Comparison of ENCODE assay signal across 12 mouse cellular contexts in the genomic region with DNA sequence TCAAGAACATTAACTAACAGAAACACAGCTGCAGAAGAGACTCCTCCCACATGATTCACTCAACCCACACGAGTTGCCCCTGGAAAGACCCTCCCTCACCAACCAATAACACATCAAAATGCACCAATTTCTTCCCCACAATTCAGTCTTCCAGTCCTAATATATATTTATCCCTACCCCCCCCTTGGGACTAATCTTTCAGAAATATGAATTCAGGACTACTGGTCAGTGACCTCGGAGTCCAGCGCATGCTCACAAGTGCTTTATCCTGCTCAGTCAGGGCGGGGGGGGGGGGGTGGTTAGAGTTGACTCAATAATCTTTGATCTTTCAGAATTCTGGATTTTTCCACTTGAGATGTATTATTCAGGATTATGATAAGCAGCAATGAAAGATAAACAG. TPM values are rescaled to one million over a fixed set of nuclear protein-coding genes. Genes with fewer than 3 reads are reported as not detected.
DNase-seq lines count a peak whose midpoint lies in the region.
"Had no signal": no experiment of that assay in that cellular context is flagged by ENCODE, and none has a peak within 500 bp of the region (broad histone marks: within the 10 kb centered on the region; RNA-seq: fewer than 3 reads in every experiment).

No protein-coding gene starts in this region.

- peak; percentile 59 for DNase-seq in adrenal gland, adult 2 months
- no peak for DNase-seq in adrenal gland, adult 18-20 months (ENCODE audit: low spot score in 2 of 2)
- peak; percentile 59 for DNase-seq in adrenal gland, postnatal 14 days
- DNase-seq in adrenal gland, postnatal 25 days, result peak; percentile 58
- no peak for DNase-seq in right cerebral cortex, adult 18-20 months
- DNase-seq in heart, adult 9 months (ENCODE audit: low spot score in 2 of 2), result no peak
- DNase-seq: cerebellum, adult 11-12 months; cerebellum, adult 2 months; cerebellum, adult 9-10 months; cerebellum, postnatal 10 days; cerebellum, postnatal 25 days; forebrain, postnatal 0 days had no signal

RNA-seq across cellular contexts. Expression of a gene that starts 1.9 kb away (rescaled TPM):
- 10 to 100 TPM; 33.6 to 53.0 TPM for total RNA-seq in adrenal gland, adult 2 months (2021)
- polyA plus RNA-seq in adrenal gland, adult 2 months (2012; rRNA removed), result 3.6 and 4.3 TPM in 2 replicates
- total RNA-seq in adrenal gland, adult 18-20 months (2021), result 10 to 100 TPM; 35.5 to 51.5 TPM
- 53.3 and 58.6 TPM in 2 replicates for total RNA-seq in adrenal gland, postnatal 14 days (2021)
- 54.9 and 59.4 TPM in 2 replicates for total RNA-seq in adrenal gland, postnatal 25 days (2021)

Comparison
In these comparisons a context has a peak if more than half of its experiments do, and no peak if none do; other contexts are left out.
1. DNase-seq: peak in adrenal gland, adult 2 months (single experiment), adrenal gland, postnatal 14 days (single experiment) and adrenal gland, postnatal 25 days (single experiment); none in adrenal gland, adult 18-20 months (0 of 2), right cerebral cortex, adult 18-20 months (single experiment) and heart, adult 9 months (0 of 2).